Mouse (Mus musculus): ENCODE results near the gene Tmco1.
"Not testable (repeated sequence)": the region's sequence is repeated elsewhere in the genome, so short reads cannot be mapped to it uniquely, and the experiment has no call there.

The Tmco1 gene

GRCm38 (mm10) chr1:167331106-167331505, 22.9 kb downstream of the Tmco1 start:
- peak in 1 of 2 experiments; percentile 33 for DNase-seq (ENCODE audit: inconsistent age in 2 of 2, low spot score in 1 of 2)

- DNase-seq (ENCODE audit: inconsistent age in 2 of 2, low spot score in 1 of 2): no peak
Observed at GRCm38 (mm10) chr1:167336398-167336797, 28.2 kb downstream of the Tmco1 start.

- DNase-seq (ENCODE audit: inconsistent age in 2 of 2, low spot score in 1 of 2): peak; percentile 86 to 96
Observed at GRCm38 (mm10) chr1:167337463-167338095, 29.4 kb downstream of the Tmco1 start.

GRCm38 (mm10) chr1:167339177-167339781, 31.1 kb downstream of the Tmco1 start:
- no peak for DNase-seq (ENCODE audit: inconsistent age in 2 of 2, low spot score in 1 of 2)

GRCm38 (mm10) chr1:167340111-167340787, 32.1 kb downstream of the Tmco1 start:
- peak in 1 of 2 experiments; percentile 51 for DNase-seq (ENCODE audit: inconsistent age in 2 of 2, low spot score in 1 of 2)

- no peak for DNase-seq (ENCODE audit: inconsistent age in 2 of 2, low spot score in 1 of 2)
Observed at GRCm38 (mm10) chr1:167340910-167341528, 32.8 kb downstream of the Tmco1 start.

GRCm38 (mm10) chr1:167342831-167343230, 34.7 kb downstream of the Tmco1 start:
- no peak for DNase-seq (ENCODE audit: inconsistent age in 2 of 2, low spot score in 1 of 2)

- not testable (repeated sequence) for DNase-seq (ENCODE audit: inconsistent age in 2 of 2, low spot score in 1 of 2)
Observed at GRCm38 (mm10) chr1:167345994-167346520, 37.9 kb downstream of the Tmco1 start.

- DNase-seq (ENCODE audit: inconsistent age in 2 of 2, low spot score in 1 of 2): not testable (repeated sequence)
Observed at GRCm38 (mm10) chr1:167349206-167349605, 41.0 kb downstream of the Tmco1 start.

- peak; percentile 93 to 98 for DNase-seq (ENCODE audit: inconsistent age in 2 of 2, low spot score in 1 of 2)
Observed at GRCm38 (mm10) chr1:167349815-167350596, 41.8 kb downstream of the Tmco1 start, which contains the start of gene Aldh9a1. TSS of gene Aldh9a1 (plus strand) at chr1:167349991.

GRCm38 (mm10) chr1:167350597-167351415, 42.6 kb downstream of the Tmco1 start:
- no peak for DNase-seq (ENCODE audit: inconsistent age in 2 of 2, low spot score in 1 of 2)

- no peak for DNase-seq (ENCODE audit: inconsistent age in 2 of 2, low spot score in 1 of 2)
Observed at GRCm38 (mm10) chr1:167352403-167352802, 44.2 kb downstream of the Tmco1 start.

- DNase-seq (ENCODE audit: inconsistent age in 2 of 2, low spot score in 1 of 2): peak in 1 of 2 experiments; percentile 58
Observed at GRCm38 (mm10) chr1:167357387-167357786, 49.2 kb downstream of the Tmco1 start.

- no peak for DNase-seq (ENCODE audit: inconsistent age in 2 of 2, low spot score in 1 of 2)
Observed at GRCm38 (mm10) chr1:167358731-167359130, 50.6 kb downstream of the Tmco1 start.

- no peak for DNase-seq (ENCODE audit: inconsistent age in 2 of 2, low spot score in 1 of 2)
Observed at GRCm38 (mm10) chr1:167360268-167360667, 52.1 kb downstream of the Tmco1 start.

- no peak for DNase-seq (ENCODE audit: inconsistent age in 2 of 2, low spot score in 1 of 2)
Observed at GRCm38 (mm10) chr1:167362819-167363218, 54.6 kb downstream of the Tmco1 start.

- DNase-seq (ENCODE audit: inconsistent age in 2 of 2, low spot score in 1 of 2): no peak
Observed at GRCm38 (mm10) chr1:167363322-167363721, 55.1 kb downstream of the Tmco1 start.

- peak; percentile 28 to 39 for DNase-seq (ENCODE audit: inconsistent age in 2 of 2, low spot score in 1 of 2)
Observed at GRCm38 (mm10) chr1:167365808-167366207, 57.6 kb downstream of the Tmco1 start.

GRCm38 (mm10) chr1:167366621-167367020, 58.4 kb downstream of the Tmco1 start:
- no peak for DNase-seq (ENCODE audit: inconsistent age in 2 of 2, low spot score in 1 of 2)

GRCm38 (mm10) chr1:167368018-167368417, 59.8 kb downstream of the Tmco1 start:
- no peak for DNase-seq (ENCODE audit: inconsistent age in 2 of 2, low spot score in 1 of 2)
